Mouse (Mus musculus) heart, adult 10 weeks (tissue): ENCODE measurements around the gene Gsg1l2. TPM values are rescaled to one million over a fixed set of nuclear protein-coding genes. Genes with fewer than 3 reads are reported as not detected.

ENCODE experiments used
- polyA plus RNA-seq: library from polyadenylated mRNA; stranded (reverse); fragments of 350-450 nt; fragmentation: Illumina TruSeq; extraction: RNeasy Lipid Tissue Mini Kit (QIAGEN cat#74804); gene quantifications from one replicate; pipeline ENCODE4 v1.2.3, GENCODE M21; 2014; ENCODE audit warnings: low read depth, low replicate concordance

Gene Gsg1l2
- not detected for polyA plus RNA-seq

GRCm38 (mm10) chr11:67774379-67774778 lies at the start of gene Gsg1l2:
Gene Gsg1l2, plus strand, starts transcription at chr11:67774608.

GRCm38 (mm10) chr11:67771053-67771452 lies 3.4 kb upstream of the Gsg1l2 start, which contains the start of gene Glp2r:
Gene Glp2r, minus strand, starts transcription at chr11:67771153.

GRCm38 (mm10) chr11:67797931-67798330 lies 23.5 kb downstream of the Gsg1l2 start, which contains the start of gene Dhrs7c:
Gene Dhrs7c, plus strand, starts transcription at chr11:67798187.

Other genes with a start within 250 kb of the Gsg1l2 start
- gene Rcvrn, start 79.3 kb upstream of the Gsg1l2 start, polyA plus RNA-seq = not detected
- gene Glp2r, start 3.5 kb upstream of the Gsg1l2 start, polyA plus RNA-seq = not detected
- 263 TPM for gene Dhrs7c, start 23.6 kb downstream of the Gsg1l2 start, polyA plus RNA-seq
- 1.2 TPM for gene Usp43, start 147.5 kb downstream of the Gsg1l2 start, polyA plus RNA-seq
- not detected for gene Cfap52, start 191.0 kb downstream of the Gsg1l2 start, polyA plus RNA-seq
- 24.8 TPM for gene Stx8, start 191.6 kb downstream of the Gsg1l2 start, polyA plus RNA-seq